Mouse (Mus musculus) forebrain, embryonic 16.5 days (tissue): ENCODE measurements around the gene Zbtb20. TPM values are rescaled to one million over a fixed set of nuclear protein-coding genes. Genes with fewer than 3 reads are reported as not detected.

Experiments
- ATAC-seq: fragments of 200-750 bp; cut with Nextera tagmentation; 2 replicates; pipeline ENCODE4 v1.8.0; 2017; ENCODE audit warnings: mild to moderate bottlenecking, moderate library complexity
- H3K27ac ChIP-seq: fragments of 300-500 bp; sonication (generic); 2 replicates; pipeline ENCODE4 v1.5.1; 2014; ENCODE audit warnings: low read length, control low read depth
- H3K27me3 ChIP-seq: fragments of 300-500 bp; sonication (generic); replicated peaks from 2 replicates; pipeline ENCODE4 v1.6.1; 2014; ENCODE audit warnings: low read length; ENCODE audit not compliant: control insufficient read depth, insufficient read depth
- H3K36me3 ChIP-seq: fragments of 300-500 bp; sonication (generic); 2 replicates; pipeline ENCODE4 v1.6.1; 2014; ENCODE audit not compliant: control insufficient read depth, insufficient read depth
- H3K4me1 ChIP-seq: fragments of 300-500 bp; sonication (generic); replicated peaks from 2 replicates; pipeline ENCODE4 v1.6.1; 2014; ENCODE audit warnings: low read length; ENCODE audit not compliant: control insufficient read depth, insufficient read depth
- H3K4me2 ChIP-seq: fragments of 300-500 bp; sonication (generic); 2 replicates; pipeline ENCODE4 v1.6.1; 2014; ENCODE audit warnings: mild to moderate bottlenecking, low read length, control low read depth
- H3K4me3 ChIP-seq: fragments of 300-500 bp; sonication (generic); replicated peaks from 2 replicates; pipeline ENCODE4 v1.5.1; 2014; ENCODE audit warnings: mild to moderate bottlenecking, low read length, control low read depth
- H3K9ac ChIP-seq: fragments of 300-500 bp; sonication (generic); replicated peaks from 2 replicates; pipeline ENCODE4 v1.6.1; 2014; ENCODE audit warnings: low read depth, low read length, control low read depth
- H3K9me3 ChIP-seq: fragments of 300-500 bp; sonication (generic); 2 replicates; pipeline ENCODE4 v1.6.1; 2016; ENCODE audit warnings: low read length; ENCODE audit not compliant: control insufficient read depth
- WGBS: fragments of 180-500 bp; shearing (Covaris S2); extraction: QIAGEN DNeasy Blood & Tissue Kit; methylation state at CpG from one replicate; pipeline ENCODE4 v1.1.7; 2014; 5-methylcytosine and 5-hydroxymethylcytosine counted together
- polyA plus RNA-seq: library from polyadenylated mRNA; unstranded; fragments of >200 nt; fragmentation: Nextera tagmentation; extraction: Ambion mirVana; gene quantifications from 2 replicates; pipeline ENCODE4 v1.2.1, GENCODE M21; 2015

Gene Zbtb20
- polyA plus RNA-seq, 1 experiment from 2014 or later: 126 TPM

DNA sequence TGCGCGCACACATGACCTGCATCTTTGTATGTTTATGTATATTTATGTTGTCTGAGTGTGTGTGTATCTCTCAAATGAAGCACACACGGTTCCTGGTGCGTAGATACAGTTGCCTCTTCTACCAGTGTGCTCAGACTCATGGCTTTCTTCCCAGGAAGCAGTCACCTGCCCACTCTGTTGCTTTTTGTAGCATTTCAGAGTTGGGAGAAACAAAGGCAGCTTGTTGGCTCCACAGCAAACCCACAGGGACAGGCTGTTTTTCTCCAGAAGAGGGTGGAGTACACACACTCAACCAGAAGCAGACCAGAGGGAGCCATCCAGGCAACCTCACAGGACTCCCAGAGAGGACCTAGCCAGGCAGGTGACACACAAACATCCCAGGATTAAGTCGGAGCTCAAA lies 750.3 kb downstream of the Zbtb20 start:
- no peak for ATAC-seq
- Histone ChIP-seq H3K4me2 (no peak overlapping the region), H3K36me3 (peaks cover 3% of the 10 kb centered on the region; the same call in 1 of the 2 replicates), H3K4me1 (peaks cover 16% of the 10 kb centered on the region), H3K9ac (no peak overlapping the region), H3K27ac (no peak overlapping the region), H3K9me3 (no peaks in the 10 kb centered on the region), H3K4me3 (no peak overlapping the region), H3K27me3 (no peaks in the 10 kb centered on the region)
- 94% methylated on average over 5 of the region's 5 CpGs for WGBS

GRCm38 (mm10) chr16:43628662-43629061 lies 753.0 kb downstream of the Zbtb20 start:
- peaks cover 12% of the 10 kb centered on the region for H3K4me1 ChIP-seq

DNA sequence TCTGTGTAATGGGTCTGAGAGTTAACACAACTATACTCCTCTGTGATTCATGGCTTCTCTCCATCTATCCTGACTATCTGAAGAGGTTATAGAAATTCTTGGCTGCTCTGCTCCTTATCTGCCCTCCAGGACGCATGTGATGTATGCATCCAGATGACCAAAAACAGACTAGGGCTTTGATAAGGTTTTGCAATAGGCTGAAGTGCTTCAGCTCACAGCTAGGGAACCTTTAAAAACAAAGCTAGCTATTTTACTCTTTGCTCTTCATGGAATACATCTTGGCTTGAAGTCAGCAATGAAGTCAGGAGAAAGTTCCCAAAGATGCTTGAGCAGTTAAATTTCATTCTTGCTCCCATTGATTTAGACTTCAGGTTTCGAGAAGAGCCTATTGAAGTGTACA lies 756.1 kb downstream of the Zbtb20 start:
- Histone ChIP-seq H3K27me3 (no peaks in the 10 kb centered on the region), H3K9ac (no peak overlapping the region), H3K27ac (no peak overlapping the region), H3K4me2 (no peak overlapping the region), H3K4me1 (peaks cover 8% of the 10 kb centered on the region; the same call in 1 of the 2 replicates), H3K4me3 (no peak overlapping the region), H3K36me3 (peaks cover 6% of the 10 kb centered on the region; the same call in 1 of the 2 replicates), H3K9me3 (no peaks in the 10 kb centered on the region)
- 80% methylated on average over 2 of the region's 2 CpGs for WGBS
- no peak for ATAC-seq

More at GRCm38 (mm10) chr16:43628662-43629061, 753.0 kb downstream of the Zbtb20 start:
- no peak overlapping the region for H3K4me3 ChIP-seq
- no peak overlapping the region for H3K9ac ChIP-seq
- H3K9me3 ChIP-seq: no peaks in the 10 kb centered on the region
- WGBS: 95% methylated on average over 5 of the region's 5 CpGs
- no peak for ATAC-seq
- no peak overlapping the region for H3K4me2 ChIP-seq
- peaks cover 6% of the 10 kb centered on the region; the same call in 1 of the 2 replicates for H3K36me3 ChIP-seq
- H3K27ac ChIP-seq: no peak overlapping the region
- H3K27me3 ChIP-seq: no peaks in the 10 kb centered on the region

DNA sequence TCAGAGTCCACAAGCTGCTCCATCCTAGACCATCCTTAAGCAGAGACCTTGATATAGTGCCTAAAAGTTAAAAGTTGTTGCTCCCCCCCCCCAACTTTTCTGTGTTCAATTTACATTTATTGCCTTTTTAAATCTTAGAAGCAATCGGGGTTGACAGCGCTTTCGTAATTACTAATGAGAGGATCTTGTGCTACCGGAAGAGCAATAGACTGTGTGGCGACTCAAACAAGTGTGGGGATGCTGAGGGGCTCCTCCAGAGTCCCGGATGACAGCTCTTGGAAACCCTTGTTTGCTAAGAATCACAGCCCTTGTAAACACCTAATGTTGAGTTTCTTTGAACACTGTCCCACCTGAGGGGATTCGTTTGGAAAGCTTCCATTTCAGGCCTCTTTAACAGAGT lies 758.4 kb downstream of the Zbtb20 start:
- 88% methylated on average over 7 of the region's 7 CpGs for WGBS
- H3K4me2 ChIP-seq: no peak overlapping the region
- H3K9ac ChIP-seq: no peak overlapping the region
- no peaks in the 10 kb centered on the region for H3K27me3 ChIP-seq
- H3K36me3 ChIP-seq: peaks cover 6% of the 10 kb centered on the region; the same call in 1 of the 2 replicates
- no peaks in the 10 kb centered on the region for H3K9me3 ChIP-seq
- H3K27ac ChIP-seq: no peak overlapping the region
- ATAC-seq: no peak
- peaks cover 8% of the 10 kb centered on the region; the same call in 1 of the 2 replicates for H3K4me1 ChIP-seq
- H3K4me3 ChIP-seq: no peak overlapping the region

GRCm38 (mm10) chr16:43637241-43637640 lies 761.6 kb downstream of the Zbtb20 start:
- peaks cover 3% of the 10 kb centered on the region; the same call in 1 of the 2 replicates for H3K36me3 ChIP-seq
- no peaks in the 10 kb centered on the region for H3K9me3 ChIP-seq
- no peak overlapping the region for H3K27ac ChIP-seq
- H3K4me1 ChIP-seq: no peaks in the 10 kb centered on the region; the same call in 1 of the 2 replicates
- H3K4me3 ChIP-seq: no peak overlapping the region
- 91% methylated on average over 8 of the region's 8 CpGs for WGBS
- H3K4me2 ChIP-seq: no peak overlapping the region
- no peaks in the 10 kb centered on the region for H3K27me3 ChIP-seq
- no peak for ATAC-seq
- no peak overlapping the region for H3K9ac ChIP-seq

DNA sequence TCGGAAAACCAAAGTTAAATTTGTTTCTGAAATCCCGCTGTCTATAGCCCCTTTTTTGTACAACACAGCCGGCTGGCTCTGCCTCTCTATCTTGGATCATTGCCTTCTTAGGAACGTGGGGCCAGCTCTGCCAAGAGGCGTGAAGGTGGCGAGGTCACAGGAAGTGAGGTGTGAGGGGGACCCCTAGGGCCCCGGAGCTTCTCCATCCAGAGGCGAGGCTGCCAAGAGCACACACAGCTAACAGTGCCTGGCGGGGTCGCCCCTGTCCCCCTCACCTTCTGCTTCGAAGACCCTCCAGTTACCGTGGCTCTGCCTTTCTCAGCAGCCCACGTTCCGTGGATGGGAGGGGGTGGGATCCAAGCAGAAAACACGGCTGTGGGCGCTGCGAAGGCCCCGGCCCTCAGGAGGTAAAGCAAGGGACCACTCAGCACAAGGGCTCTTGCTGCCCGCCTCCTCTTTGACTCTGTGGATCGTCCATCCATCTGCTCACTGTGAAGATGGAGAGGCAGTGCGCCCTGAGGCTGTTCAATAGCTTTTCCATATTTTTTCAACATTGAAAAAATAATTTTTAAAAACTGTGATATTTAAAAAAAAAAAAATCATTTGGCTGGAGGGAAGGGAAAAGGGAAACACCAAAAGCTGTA lies 762.8 kb downstream of the Zbtb20 start:
- 75% methylated on average over 21 of the region's 21 CpGs for WGBS
- Histone ChIP-seq H3K4me1 (no peaks in the 10 kb centered on the region; the same call in 1 of the 2 replicates), H3K4me3 (no peak overlapping the region), H3K36me3 (peaks cover 3% of the 10 kb centered on the region; the same call in 1 of the 2 replicates), H3K9ac (no peak overlapping the region), H3K27ac (peak overlapping the region; percentile 15; the same call in 1 of the 2 replicates), H3K27me3 (no peaks in the 10 kb centered on the region), H3K4me2 (no peak overlapping the region), H3K9me3 (no peaks in the 10 kb centered on the region)
- ATAC-seq: 0 out of 2 replicates have a peak, but pooled peaks have one; percentile 45

DNA sequence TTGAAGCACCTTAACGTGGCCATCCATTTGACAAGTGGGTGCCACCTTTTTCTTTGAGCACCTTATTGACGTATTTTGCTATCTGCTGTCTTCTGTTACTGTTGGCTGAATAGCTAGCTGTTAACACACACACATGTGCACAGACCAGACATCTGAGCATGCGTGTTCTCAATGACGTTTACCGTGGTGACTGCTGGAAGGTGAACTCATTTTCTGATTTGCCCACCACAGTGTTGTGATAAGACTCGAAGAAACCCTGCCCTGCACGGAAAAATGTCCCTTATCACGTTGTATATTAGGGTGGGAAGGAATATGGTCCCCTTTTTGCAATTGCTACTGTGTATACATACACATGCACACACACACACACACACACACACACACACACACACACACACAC lies 765.5 kb downstream of the Zbtb20 start:
- Histone ChIP-seq H3K27ac (no peak overlapping the region), H3K36me3 (peaks cover 3% of the 10 kb centered on the region; the same call in 1 of the 2 replicates), H3K9ac (no peak overlapping the region), H3K9me3 (no peaks in the 10 kb centered on the region), H3K27me3 (no peaks in the 10 kb centered on the region), H3K4me1 (no peaks in the 10 kb centered on the region; the same call in 1 of the 2 replicates), H3K4me2 (no peak overlapping the region), H3K4me3 (no peak overlapping the region)
- no peak for ATAC-seq
- 92% methylated on average over 8 of the region's 8 CpGs for WGBS

GRCm38 (mm10) chr16:43645879-43646278 lies 770.2 kb downstream of the Zbtb20 start:
- H3K4me1 ChIP-seq: no peaks in the 10 kb centered on the region
- WGBS: 77% methylated on average over 4 of the region's 4 CpGs
- H3K4me3 ChIP-seq: no peak overlapping the region
- no peaks in the 10 kb centered on the region for H3K36me3 ChIP-seq
- H3K9ac ChIP-seq: no peak overlapping the region
- no peaks in the 10 kb centered on the region for H3K9me3 ChIP-seq
- H3K27me3 ChIP-seq: no peaks in the 10 kb centered on the region
- no peak for ATAC-seq
- no peak overlapping the region for H3K4me2 ChIP-seq
- H3K27ac ChIP-seq: no peak overlapping the region

DNA sequence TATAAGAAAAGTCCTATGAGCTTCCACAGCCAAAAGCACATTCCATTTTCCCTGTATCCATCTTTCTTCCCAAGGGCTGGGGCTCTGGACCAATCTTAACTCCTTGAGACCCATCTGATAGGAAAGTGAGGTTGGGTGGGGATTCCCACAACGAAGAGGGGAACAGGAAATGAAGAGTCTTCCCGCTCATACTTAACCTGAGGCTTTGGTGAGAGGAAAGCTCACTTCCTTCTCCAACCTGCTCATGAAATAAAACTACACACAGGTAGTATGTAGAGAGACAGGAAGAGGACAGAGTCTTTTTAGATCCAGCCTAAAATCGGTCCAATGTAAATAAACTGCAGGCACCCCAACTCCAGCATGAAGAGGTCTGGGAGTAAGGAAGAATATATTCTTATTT lies 771.3 kb downstream of the Zbtb20 start:
- 98% methylated on average over 3 of the region's 3 CpGs for WGBS

More for the DNA sequence above, 771.3 kb downstream of the Zbtb20 start:
- no peaks in the 10 kb centered on the region for H3K27me3 ChIP-seq
- no peak overlapping the region for H3K4me3 ChIP-seq
- H3K36me3 ChIP-seq: no peaks in the 10 kb centered on the region
- no peak overlapping the region for H3K4me2 ChIP-seq
- no peaks in the 10 kb centered on the region for H3K4me1 ChIP-seq
- no peak for ATAC-seq
- no peaks in the 10 kb centered on the region for H3K9me3 ChIP-seq
- H3K9ac ChIP-seq: no peak overlapping the region
- H3K27ac ChIP-seq: no peak overlapping the region
